Comparison of ENCODE assay signal across 15 mouse cellular contexts in genomic region chr14:26161156-26161555, GRCm38 (mm10). TPM values are rescaled to one million over a fixed set of nuclear protein-coding genes. Genes with fewer than 3 reads are reported as not detected.
"Had no signal": no experiment of that assay in that cellular context is flagged by ENCODE, and none has a peak within 500 bp of the region (broad histone marks: within the 10 kb centered on the region; RNA-seq: fewer than 3 reads in every experiment).

No protein-coding gene starts in this region.

RNA-seq across cellular contexts. Expression of gene Plac9b, which starts 21.1 kb away (rescaled TPM):
- polyA plus RNA-seq: macrophage had no signal

RNA-seq across cellular contexts. Expression of gene Duxbl2, which starts 43.0 kb away (rescaled TPM):
- polyA plus RNA-seq: limb, embryonic 10.5 days; limb, embryonic 11.5 days; limb, embryonic 12.5 days; limb, embryonic 15.5 days; liver, adult 2 months; liver, embryonic 11.5 days; liver, embryonic 12.5 days; liver, embryonic 16.5 days; liver, postnatal 0 days; lung, embryonic 14.5 days; lung, embryonic 16.5 days; macrophage; midbrain, embryonic 10.5 days; midbrain, embryonic 13.5 days; midbrain, postnatal 0 days had no signal
